Mouse (Mus musculus): ENCODE measurements around the gene Ten1. TPM values are rescaled to one million over a fixed set of nuclear protein-coding genes. Genes with fewer than 3 reads are reported as not detected.
A peak's percentile ranks its signal among the peaks of the same experiment; 100 is the strongest.

The Ten1 gene
- polyA plus RNA-seq, 1 experiment from 2014 or later, result 86.6 TPM

DNA sequence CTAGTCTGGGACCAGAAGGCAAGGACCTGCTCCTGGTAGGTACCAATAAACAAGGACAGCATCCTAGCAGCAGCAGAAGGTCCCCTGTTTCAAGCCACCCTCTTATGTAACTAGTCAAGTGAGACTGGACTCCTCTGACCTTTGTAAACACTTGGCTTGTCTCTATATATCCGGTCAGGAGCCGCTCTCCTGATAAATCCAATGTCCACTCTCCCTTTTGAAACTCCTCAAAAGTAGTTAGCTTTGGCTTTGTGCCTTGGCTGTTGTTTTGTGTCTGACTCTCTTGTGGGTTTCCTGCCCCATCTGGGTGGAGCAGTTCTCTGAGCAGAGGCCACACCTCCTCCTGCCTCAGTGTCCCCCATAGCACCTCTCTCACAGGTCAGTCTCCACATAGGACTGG, 19.6 kb downstream of the Ten1 start:
- peaks cover 41% of the 10 kb centered on the region for H3K4me1 ChIP-seq
- no peak overlapping the region for H3K9ac ChIP-seq
- H3K36me3 ChIP-seq, result 0 out of 2 replicates have a peak, but pooled peaks cover 9% of the 10 kb centered on the region
- 73% methylated on average over 2 of the region's 2 CpGs for WGBS
- peak overlapping the region; percentile 86 for H3K27ac ChIP-seq
- H3K9me3 ChIP-seq, result no peaks in the 10 kb centered on the region
- ATAC-seq (ENCODE audit: insufficient number of reproducible peaks, low FRiP score, low TSS enrichment, low read depth), result no peak
- no peak overlapping the region for H3K4me2 ChIP-seq
- H3K27me3 ChIP-seq, result peaks cover 29% of the 10 kb centered on the region
- H3K4me3 ChIP-seq, result no peak overlapping the region

DNA sequence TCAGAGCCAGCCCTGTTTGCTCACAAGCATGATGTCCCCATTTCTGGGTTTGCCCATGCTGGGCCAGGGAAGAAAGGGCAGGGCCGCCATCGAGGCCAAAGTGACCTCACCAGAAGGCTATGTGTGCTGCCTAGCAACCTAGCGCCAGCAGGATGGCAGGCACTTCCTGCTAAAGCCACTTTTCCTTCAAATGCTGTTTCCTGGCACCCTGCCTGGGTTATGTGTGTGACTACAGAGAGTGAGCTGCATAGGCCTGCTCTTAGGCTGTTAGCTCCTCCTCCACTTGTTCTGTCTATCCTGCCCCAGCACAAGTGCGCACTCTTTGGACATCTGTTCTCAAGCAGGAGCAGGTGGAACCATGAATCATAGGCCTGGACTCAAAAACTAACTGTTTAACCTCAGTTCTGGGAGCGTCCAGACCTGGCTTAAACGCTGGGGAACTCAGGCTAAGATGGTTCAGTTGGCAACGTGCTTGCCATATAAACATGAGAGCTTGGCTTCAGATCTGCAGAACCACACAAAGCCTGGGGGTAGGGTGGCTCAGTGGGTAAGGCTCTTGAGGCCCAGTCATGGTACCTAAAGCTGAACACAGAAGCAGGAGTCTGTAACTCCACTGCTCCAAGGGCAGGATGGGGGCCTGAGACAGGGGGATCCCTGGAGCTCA, 20.2 kb downstream of the Ten1 start:
- H3K36me3 ChIP-seq, result 0 out of 2 replicates have a peak, but pooled peaks cover 13% of the 10 kb centered on the region
- no peaks in the 10 kb centered on the region for H3K9me3 ChIP-seq
- H3K27me3 ChIP-seq, result peaks cover 35% of the 10 kb centered on the region
- H3K4me3 ChIP-seq, result no peak overlapping the region
- H3K9ac ChIP-seq, result no peak overlapping the region
- H3K4me2 ChIP-seq, result no peak overlapping the region
- WGBS, result 38% methylated on average over 7 of the region's 7 CpGs
- ATAC-seq (ENCODE audit: insufficient number of reproducible peaks, low FRiP score, low TSS enrichment, low read depth), result peak; percentile 80
- peaks cover 45% of the 10 kb centered on the region for H3K4me1 ChIP-seq
- peak overlapping the region; percentile 86 for H3K27ac ChIP-seq

GRCm38 (mm10) chr11:116219885-116220284, 21.2 kb downstream of the Ten1 start:
- ATAC-seq (ENCODE audit: insufficient number of reproducible peaks, low FRiP score, low TSS enrichment, low read depth), result no peak
- Histone ChIP-seq H3K4me2 (no peak overlapping the region), H3K4me3 (no peak overlapping the region), H3K9ac (no peak overlapping the region), H3K9me3 (no peaks in the 10 kb centered on the region), H3K36me3 (0 out of 2 replicates have a peak, but pooled peaks cover 13% of the 10 kb centered on the region), H3K27ac (peak overlapping the region; percentile 86), H3K4me1 (peaks cover 45% of the 10 kb centered on the region), H3K27me3 (peaks cover 37% of the 10 kb centered on the region)
- WGBS, result 22% methylated on average over 4 of the region's 4 CpGs

- 13% methylated on average over 53 of the region's 53 CpGs for WGBS
- Histone ChIP-seq H3K36me3 (0 out of 2 replicates have a peak, but pooled peaks cover 8% of the 10 kb centered on the region), H3K27me3 (peaks cover 37% of the 10 kb centered on the region), H3K4me1 (peaks cover 45% of the 10 kb centered on the region), H3K27ac (no peak overlapping the region), H3K9me3 (no peaks in the 10 kb centered on the region), H3K4me3 (peak overlapping the region; percentile 35), H3K4me2 (peak overlapping the region; percentile 66), H3K9ac (peak overlapping the region; percentile 36)
- no peak for ATAC-seq (ENCODE audit: insufficient number of reproducible peaks, low FRiP score, low TSS enrichment, low read depth)
Observed at GRCm38 (mm10) chr11:116221931-116222739, 23.5 kb downstream of the Ten1 start.

DNA sequence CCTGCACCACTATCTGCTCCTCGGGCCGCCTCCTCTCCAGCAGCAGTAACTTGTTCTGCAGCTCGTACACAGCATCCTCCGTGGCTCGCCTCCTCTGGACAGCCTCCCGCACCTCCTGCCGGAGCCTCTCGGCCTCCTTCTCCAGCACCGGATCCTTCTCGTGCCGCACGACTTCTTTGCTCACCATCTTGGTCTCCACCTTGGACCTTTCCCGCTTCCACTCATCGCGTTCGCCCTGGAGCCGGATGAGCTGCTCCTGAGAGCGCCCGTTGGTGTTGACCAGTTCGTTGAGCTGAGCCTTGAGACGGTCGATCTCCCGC, 24.0 kb downstream of the Ten1 start:
- WGBS, result 12% methylated on average over 23 of the region's 23 CpGs
- no peaks in the 10 kb centered on the region for H3K9me3 ChIP-seq
- peaks cover 13% of the 10 kb centered on the region; the same call in 1 of the 2 replicates for H3K36me3 ChIP-seq
- peaks cover 45% of the 10 kb centered on the region for H3K4me1 ChIP-seq
- peak overlapping the region; percentile 36 for H3K9ac ChIP-seq
- ATAC-seq (ENCODE audit: insufficient number of reproducible peaks, low FRiP score, low TSS enrichment, low read depth), result no peak
- H3K4me2 ChIP-seq, result peak overlapping the region; percentile 66
- peaks cover 37% of the 10 kb centered on the region for H3K27me3 ChIP-seq
- no peak overlapping the region for H3K27ac ChIP-seq
- peak overlapping the region; percentile 35 for H3K4me3 ChIP-seq

GRCm38 (mm10) chr11:116226414-116226813, 27.8 kb downstream of the Ten1 start:
- peaks cover 19% of the 10 kb centered on the region for H3K4me1 ChIP-seq
- H3K36me3 ChIP-seq, result peaks cover 13% of the 10 kb centered on the region; the same call in 1 of the 2 replicates
- WGBS, result 1% methylated on average over 2 of the region's 2 CpGs
- H3K9ac ChIP-seq, result no peak overlapping the region
- H3K4me3 ChIP-seq, result no peak overlapping the region
- no peak overlapping the region for H3K27ac ChIP-seq
- peaks cover 27% of the 10 kb centered on the region for H3K27me3 ChIP-seq
- H3K9me3 ChIP-seq, result no peaks in the 10 kb centered on the region
- H3K4me2 ChIP-seq, result no peak overlapping the region
- ATAC-seq (ENCODE audit: insufficient number of reproducible peaks, low FRiP score, low TSS enrichment, low read depth), result no peak

DNA sequence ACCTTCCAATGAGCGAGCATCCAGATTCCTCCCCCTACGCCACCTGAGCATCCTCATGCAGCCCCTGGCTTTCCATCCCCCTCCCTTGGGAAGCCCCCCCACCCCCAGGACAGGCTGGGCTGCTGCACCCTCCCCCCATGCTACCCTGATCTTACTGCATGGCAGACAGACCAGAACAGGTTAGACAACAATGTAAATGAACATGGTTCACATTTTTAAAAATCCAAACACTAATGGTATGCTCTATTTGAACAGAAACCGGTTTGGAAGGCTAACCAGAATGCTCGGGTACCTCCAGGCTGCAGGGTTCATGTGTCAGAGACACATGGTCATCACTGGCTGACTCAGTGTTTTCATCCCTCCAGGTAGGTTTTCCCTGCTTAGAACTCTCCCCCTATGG, 30.0 kb downstream of the Ten1 start:
- 57% methylated on average over 4 of the region's 4 CpGs for WGBS
- Histone ChIP-seq H3K27me3 (peaks cover 7% of the 10 kb centered on the region), H3K4me1 (peaks cover 10% of the 10 kb centered on the region), H3K27ac (no peak overlapping the region), H3K9ac (no peak overlapping the region), H3K4me2 (no peak overlapping the region), H3K9me3 (no peaks in the 10 kb centered on the region), H3K4me3 (no peak overlapping the region), H3K36me3 (peaks cover 7% of the 10 kb centered on the region; the same call in 1 of the 2 replicates)
- ATAC-seq (ENCODE audit: insufficient number of reproducible peaks, low FRiP score, low TSS enrichment, low read depth), result no peak

DNA sequence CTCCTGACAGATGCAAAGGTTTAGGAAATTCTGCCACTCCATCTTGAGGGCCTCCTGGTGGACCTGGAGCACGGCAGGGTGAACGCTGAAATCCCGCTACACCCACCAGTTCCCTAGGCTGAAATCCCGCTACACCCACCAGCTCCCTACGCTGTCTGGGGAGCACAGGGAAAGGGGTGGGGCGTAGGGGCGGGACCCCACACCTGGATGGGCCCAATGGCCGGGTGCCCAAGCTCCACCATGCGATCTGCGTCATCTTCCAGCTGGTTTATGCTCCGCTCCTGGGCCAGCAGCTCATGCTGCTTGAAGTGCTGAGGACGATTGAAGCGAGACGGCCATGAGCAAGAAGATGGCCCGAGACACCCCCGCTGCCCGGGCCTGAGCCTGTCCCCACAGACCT, 33.8 kb downstream of the Ten1 start:
- no peak for ATAC-seq (ENCODE audit: insufficient number of reproducible peaks, low FRiP score, low TSS enrichment, low read depth)
- H3K27ac ChIP-seq, result no peak overlapping the region
- H3K9me3 ChIP-seq, result no peaks in the 10 kb centered on the region
- H3K27me3 ChIP-seq, result peaks cover 9% of the 10 kb centered on the region
- H3K4me1 ChIP-seq, result peaks cover 13% of the 10 kb centered on the region
- 23% methylated on average over 17 of the region's 17 CpGs for WGBS
- peak overlapping the region; percentile 12; the same call in 1 of the 2 replicates for H3K4me2 ChIP-seq
- no peak overlapping the region for H3K4me3 ChIP-seq
- H3K9ac ChIP-seq, result 0 out of 2 replicates have a peak overlapping the region, but pooled peaks have one; percentile 10
- H3K36me3 ChIP-seq, result peaks cover 3% of the 10 kb centered on the region; the same call in 1 of the 2 replicates

GRCm38 (mm10) chr11:116234901-116235300, 36.2 kb downstream of the Ten1 start:
- Histone ChIP-seq H3K9me3 (no peaks in the 10 kb centered on the region), H3K27me3 (peaks cover 18% of the 10 kb centered on the region), H3K36me3 (no peaks in the 10 kb centered on the region; the same call in 1 of the 2 replicates), H3K4me3 (no peak overlapping the region), H3K4me1 (peaks cover 20% of the 10 kb centered on the region), H3K9ac (no peak overlapping the region), H3K27ac (no peak overlapping the region), H3K4me2 (no peak overlapping the region)
- no peak for ATAC-seq (ENCODE audit: insufficient number of reproducible peaks, low FRiP score, low TSS enrichment, low read depth)
- 88% methylated on average over 8 of the region's 8 CpGs for WGBS

GRCm38 (mm10) chr11:116237742-116238395, 39.2 kb downstream of the Ten1 start, which contains the start of gene Evpl:
Gene Evpl, minus strand, starts transcription at chr11:116238077.
- 11% methylated on average over 30 of the region's 31 CpGs for WGBS
- Histone ChIP-seq H3K27ac (peak within 1 kb of the TSS; percentile 47), H3K36me3 (peaks cover 2% of the 10 kb centered on the region; the same call in 1 of the 2 replicates), H3K9me3 (no peaks in the 10 kb centered on the region), H3K27me3 (peaks cover 18% of the 10 kb centered on the region), H3K4me2 (peak within 1 kb of the TSS; percentile 39), H3K9ac (0 out of 2 replicates have a peak within 1 kb of the TSS, but pooled peaks have one; percentile 31), H3K4me3 (peak within 1 kb of the TSS; percentile 34), H3K4me1 (peaks cover 21% of the 10 kb centered on the region)
- ATAC-seq (ENCODE audit: insufficient number of reproducible peaks, low FRiP score, low TSS enrichment, low read depth), result peak; percentile 72

DNA sequence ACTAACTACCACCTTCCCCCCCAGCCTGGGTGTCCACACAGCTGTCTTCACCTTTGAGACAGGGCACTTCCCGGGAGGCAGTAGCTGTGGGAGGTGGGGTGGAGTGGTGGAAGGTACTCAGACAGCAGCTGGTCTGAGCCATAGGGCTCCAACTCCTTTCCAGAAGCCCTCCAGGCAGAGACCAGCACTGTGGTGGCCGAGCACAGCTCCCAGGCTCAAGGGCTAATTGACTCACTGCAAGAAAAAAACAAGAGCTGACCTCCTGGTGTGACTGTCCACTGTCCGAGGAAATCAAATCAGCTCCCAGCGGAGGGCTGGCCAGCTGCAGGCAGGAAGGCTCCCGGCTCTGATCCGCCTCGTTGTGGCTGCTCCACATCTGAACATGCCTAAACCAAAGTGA, 41.1 kb downstream of the Ten1 start:
- H3K4me2 ChIP-seq, result no peak overlapping the region
- peaks cover 21% of the 10 kb centered on the region for H3K36me3 ChIP-seq
- peaks cover 15% of the 10 kb centered on the region for H3K4me1 ChIP-seq
- ATAC-seq (ENCODE audit: insufficient number of reproducible peaks, low FRiP score, low TSS enrichment, low read depth), result no peak
- H3K9ac ChIP-seq, result no peak overlapping the region
- H3K9me3 ChIP-seq, result no peaks in the 10 kb centered on the region
- no peak overlapping the region for H3K27ac ChIP-seq
- peaks cover 15% of the 10 kb centered on the region for H3K27me3 ChIP-seq
- no peak overlapping the region for H3K4me3 ChIP-seq
- WGBS, result 23% methylated on average over 7 of the region's 7 CpGs

Data from limb, embryonic 15.5 days (tissue).